Mouse (Mus musculus) frontal cortex, postnatal 14 days (tissue): Measurements from ENCODE around the gene Ier5.

Experiments
- DNase-seq, 2 experiments: peaks; one replicate each; pipeline ENCODE4 v3.0.0; 2022; ENCODE audit warnings: low spot score in 2 of 2

Gene Ier5

GRCm38 (mm10) chr1:155098486-155099279, 753 bp downstream of the Ier5 start:
- DNase-seq, result peak; percentile 45 to 56

GRCm38 (mm10) chr1:155097931-155098485, 1.4 kb downstream of the Ier5 start:
- DNase-seq, result peak in 1 of 2 experiments; percentile 39

GRCm38 (mm10) chr1:155097354-155097753, 2.1 kb downstream of the Ier5 start:
- no peak for DNase-seq

- DNase-seq, result no peak
Observed at GRCm38 (mm10) chr1:155096620-155097261, 2.7 kb downstream of the Ier5 start.

GRCm38 (mm10) chr1:155093971-155094707, 5.3 kb downstream of the Ier5 start:
- DNase-seq, result no peak

- no peak for DNase-seq
Observed at GRCm38 (mm10) chr1:155093145-155093791, 6.2 kb downstream of the Ier5 start.

- DNase-seq, result peak in 1 of 2 experiments; percentile 53
Observed at GRCm38 (mm10) chr1:155091842-155092800, 7.3 kb downstream of the Ier5 start.

GRCm38 (mm10) chr1:155091374-155091841, 8.0 kb downstream of the Ier5 start:
- no peak for DNase-seq

GRCm38 (mm10) chr1:155090736-155091135, 8.7 kb downstream of the Ier5 start:
- no peak for DNase-seq

GRCm38 (mm10) chr1:155090327-155090726, 9.1 kb downstream of the Ier5 start:
- DNase-seq, result no peak

GRCm38 (mm10) chr1:155088847-155089603, 10.4 kb downstream of the Ier5 start:
- no peak for DNase-seq

- DNase-seq, result no peak
Observed at GRCm38 (mm10) chr1:155088046-155088445, 11.4 kb downstream of the Ier5 start.

GRCm38 (mm10) chr1:155086893-155087292, 12.5 kb downstream of the Ier5 start:
- DNase-seq, result no peak

- DNase-seq, result no peak
Observed at GRCm38 (mm10) chr1:155086416-155086815, 13.0 kb downstream of the Ier5 start.

GRCm38 (mm10) chr1:155084839-155085238, 14.6 kb downstream of the Ier5 start:
- no peak for DNase-seq

GRCm38 (mm10) chr1:155083271-155084265, 15.9 kb downstream of the Ier5 start:
- peak; percentile 86 to 91 for DNase-seq

GRCm38 (mm10) chr1:155082965-155083268, 16.5 kb downstream of the Ier5 start:
- DNase-seq, result peak in 1 of 2 experiments; percentile 51

GRCm38 (mm10) chr1:155082158-155082964, 17.1 kb downstream of the Ier5 start:
- no peak for DNase-seq
